Mouse (Mus musculus) frontal cortex, postnatal 10 days (tissue): Measurements from ENCODE around the gene Ints6l.
A peak's percentile ranks its signal among the peaks of the same experiment; 100 is the strongest.
"Not testable (repeated sequence)": the region's sequence is repeated elsewhere in the genome, so short reads cannot be mapped to it uniquely, and the experiment has no call there.

Source experiments
- DNase-seq, 2 experiments: peaks; one replicate each; pipeline ENCODE4 v3.0.0; 2022; ENCODE audit warnings: low spot score in 2 of 2, mixed read lengths in 1 of 2

The Ints6l gene

GRCm38 (mm10) chrX:56524442-56524841 is 69.8 kb downstream of the Ints6l start, which contains the start of gene Gm10477:
Gm10477 (plus strand) TSS chrX:56524742.
- DNase-seq, result not testable (repeated sequence)

DNA sequence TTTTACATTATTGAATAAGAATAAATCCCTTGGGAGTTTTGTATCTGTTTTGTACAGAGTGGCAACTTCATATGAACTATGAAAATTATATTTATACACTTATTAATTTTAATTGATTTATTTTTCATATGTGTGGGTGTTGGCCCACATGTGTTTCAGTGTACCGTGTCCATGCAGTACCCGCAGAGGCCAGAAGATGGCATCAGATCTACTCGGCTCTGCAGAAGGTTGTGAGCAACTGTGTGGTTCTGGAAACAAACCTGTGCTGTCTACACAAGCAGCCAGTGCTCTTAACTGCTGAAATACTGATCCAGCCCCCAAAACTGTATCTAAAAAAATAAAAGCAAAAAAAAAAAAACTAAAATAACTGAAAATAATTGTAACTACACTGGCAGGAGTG is 76.6 kb downstream of the Ints6l start:
- DNase-seq, result peak; percentile 11 to 29

- DNase-seq, result peak; percentile 3 to 12
Measured at GRCm38 (mm10) chrX:56537162-56537561, 82.5 kb downstream of the Ints6l start.

DNA sequence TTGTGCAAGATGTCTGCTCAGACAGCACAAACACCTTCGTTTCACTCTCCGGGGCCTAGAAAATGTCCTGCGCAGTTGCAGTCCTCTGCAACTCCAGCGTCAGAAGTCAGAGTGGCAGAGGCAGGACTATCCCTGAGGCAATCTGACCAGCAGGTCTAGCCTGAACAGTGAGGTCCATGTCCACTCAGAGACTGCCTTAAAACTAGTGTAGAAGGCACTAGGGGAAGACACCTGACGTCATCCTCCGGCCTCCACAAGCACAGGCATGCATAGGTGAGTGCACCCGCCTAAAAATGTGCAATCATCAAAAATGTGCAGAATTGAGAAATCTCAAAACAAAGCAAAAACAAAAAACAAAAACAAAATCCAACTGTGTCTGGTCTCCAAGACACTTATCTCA is 94.8 kb downstream of the Ints6l start, which contains the start of gene Gm648:
Gene Gm648 (minus strand): TSS at position 101 of the 400 bp plus-strand sequence.
- no peak for DNase-seq

GRCm38 (mm10) chrX:56553584-56553983 is 98.9 kb downstream of the Ints6l start:
- no peak for DNase-seq
